Mouse (Mus musculus) hindbrain, embryonic 15.5 days (tissue): ENCODE results near the gene Crb1. TPM values are rescaled to one million over a fixed set of nuclear protein-coding genes. Genes with fewer than 3 reads are reported as not detected.
A peak's percentile ranks its signal among the peaks of the same experiment; 100 is the strongest.

Source experiments
- ATAC-seq: fragments of 200-750 bp; cut with Nextera tagmentation; 2 replicates; pipeline ENCODE4 v1.8.0; 2017; ENCODE audit warnings: low read depth, moderate number of reproducible peaks, moderate TSS enrichment; ENCODE audit not compliant: low FRiP score
- H3K27ac ChIP-seq: fragments of 300-500 bp; sonication (generic); replicated peaks from 2 replicates; pipeline ENCODE4 v1.5.1; 2015; ENCODE audit warnings: mild to moderate bottlenecking, inconsistent platforms
- H3K27me3 ChIP-seq: fragments of 300-500 bp; sonication (generic); 2 replicates; pipeline ENCODE4 v1.6.1; 2015; ENCODE audit warnings: control low read depth, inconsistent platforms
- H3K36me3 ChIP-seq: fragments of 300-500 bp; sonication (generic); 2 replicates; pipeline ENCODE4 v1.6.1; 2015; ENCODE audit warnings: control low read depth, inconsistent platforms
- H3K4me1 ChIP-seq: fragments of 300-500 bp; sonication (generic); replicated peaks from 2 replicates; pipeline ENCODE4 v1.6.1; 2015; ENCODE audit warnings: control low read depth, inconsistent platforms
- H3K4me2 ChIP-seq: fragments of 300-500 bp; sonication (generic); 2 replicates; pipeline ENCODE4 v1.6.1; 2015; ENCODE audit warnings: moderate library complexity, mild to moderate bottlenecking, inconsistent platforms
- H3K4me3 ChIP-seq: fragments of 300-500 bp; sonication (generic); 2 replicates; pipeline ENCODE4 v1.5.1; 2015; ENCODE audit warnings: mild to moderate bottlenecking, inconsistent platforms
- H3K9ac ChIP-seq: fragments of 300-500 bp; sonication (generic); 2 replicates; pipeline ENCODE4 v1.6.1; 2015; ENCODE audit warnings: inconsistent platforms
- H3K9me3 ChIP-seq: fragments of 300-500 bp; sonication (generic); 2 replicates; pipeline ENCODE4 v1.6.1; 2016; ENCODE audit warnings: control low read depth, inconsistent platforms
- WGBS: fragments of 180-500 bp; shearing (Covaris S2); methylation state at CpG from one replicate; pipeline ENCODE4 v1.1.7; 2015; 5-methylcytosine and 5-hydroxymethylcytosine counted together
- polyA plus RNA-seq: library from polyadenylated mRNA; unstranded; fragments of >200 nt; fragmentation: Nextera tagmentation; extraction: Ambion mirVana; gene quantifications from 2 replicates; pipeline ENCODE4 v1.2.1, GENCODE M21; 2015

Gene Crb1
- polyA plus RNA-seq, 1 experiment from 2014 or later = 1.4 TPM

DNA sequence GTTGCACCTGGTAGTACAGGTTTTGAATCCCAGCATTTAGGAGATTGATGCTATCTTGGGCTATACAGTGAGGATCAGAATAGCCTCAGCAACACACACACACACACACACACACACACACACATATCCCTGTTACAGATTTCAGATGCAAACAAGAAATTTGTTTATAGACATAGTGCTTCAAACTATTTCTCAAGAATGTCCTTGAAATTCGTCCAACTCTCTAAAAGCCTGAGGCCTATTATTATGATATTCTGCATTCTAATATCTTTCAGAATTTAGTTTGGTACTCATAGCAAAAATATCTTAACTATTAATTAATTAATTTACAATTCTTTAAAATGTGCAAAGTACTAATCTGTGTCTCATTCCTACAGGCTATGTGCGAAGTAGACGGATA, 124.9 kb downstream of the Crb1 start:
- Histone ChIP-seq H3K36me3 (no peaks in the 10 kb centered on the region), H3K4me1 (no peaks in the 10 kb centered on the region), H3K4me2 (no peak overlapping the region), H3K27ac (no peak overlapping the region), H3K9ac (no peak overlapping the region), H3K4me3 (no peak overlapping the region), H3K27me3 (no peaks in the 10 kb centered on the region), H3K9me3 (no peaks in the 10 kb centered on the region)
- no peak for ATAC-seq
- 95% methylated on average over 3 of the region's 3 CpGs for WGBS

DNA sequence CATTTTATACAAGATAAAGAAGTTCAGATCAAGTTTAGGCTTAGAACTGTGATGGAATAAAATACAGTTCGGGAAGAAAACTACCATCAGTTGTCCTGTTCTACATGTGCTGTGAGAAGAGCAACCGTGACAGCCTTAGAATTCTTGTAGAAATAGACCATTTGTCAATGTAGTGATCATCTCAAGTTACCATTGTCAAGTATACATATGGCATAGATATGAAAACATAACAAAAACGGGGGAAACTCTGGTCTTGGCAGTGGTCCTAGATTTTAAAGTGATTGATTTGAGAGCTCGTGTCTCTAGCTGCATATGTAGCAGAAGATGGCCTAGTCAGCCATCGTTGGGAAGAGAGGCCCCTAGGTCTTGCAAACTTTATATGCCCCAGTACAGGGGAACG, 127.7 kb downstream of the Crb1 start:
- ATAC-seq = no peak
- no peaks in the 10 kb centered on the region for H3K27me3 ChIP-seq
- WGBS = 84% methylated on average over 6 of the region's 6 CpGs
- H3K4me3 ChIP-seq = no peak overlapping the region
- no peak overlapping the region for H3K4me2 ChIP-seq
- no peaks in the 10 kb centered on the region for H3K4me1 ChIP-seq
- no peak overlapping the region for H3K27ac ChIP-seq
- H3K36me3 ChIP-seq = no peaks in the 10 kb centered on the region
- H3K9ac ChIP-seq = no peak overlapping the region
- no peaks in the 10 kb centered on the region for H3K9me3 ChIP-seq

DNA sequence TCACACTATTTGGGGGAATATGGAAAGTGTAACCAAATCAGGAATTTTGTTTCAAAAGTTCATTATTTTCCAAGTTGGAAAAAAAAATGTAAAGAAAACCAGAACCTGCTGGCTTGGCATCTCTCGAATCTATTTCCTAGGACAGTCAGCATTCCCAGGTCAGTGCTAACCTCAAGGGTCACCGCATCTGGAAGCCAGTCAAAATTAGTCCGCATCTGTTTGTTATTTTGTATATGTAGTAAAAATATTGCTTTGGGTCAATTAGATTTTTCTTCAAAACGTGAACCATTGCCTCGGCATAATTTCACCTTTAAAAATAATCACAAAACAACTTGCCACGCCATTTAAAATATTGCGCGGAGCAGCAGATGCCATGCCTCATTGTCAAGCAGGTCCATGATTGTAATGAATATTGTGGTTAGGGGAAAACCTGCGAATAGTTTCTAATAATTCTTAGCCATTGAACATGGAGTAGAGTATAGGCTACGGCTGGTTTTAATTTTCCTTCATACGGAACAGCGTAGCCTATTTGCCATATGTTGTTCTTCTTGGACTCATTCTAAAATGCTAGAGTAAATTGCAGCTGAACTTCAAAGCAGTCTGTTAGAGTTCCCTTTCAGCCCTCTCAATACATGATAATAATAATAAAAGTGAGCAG, 130.0 kb downstream of the Crb1 start:
- Histone ChIP-seq H3K4me2 (no peak overlapping the region), H3K4me3 (no peak overlapping the region), H3K9ac (no peak overlapping the region), H3K36me3 (no peaks in the 10 kb centered on the region), H3K27ac (no peak overlapping the region), H3K4me1 (no peaks in the 10 kb centered on the region), H3K27me3 (no peaks in the 10 kb centered on the region), H3K9me3 (no peaks in the 10 kb centered on the region)
- 90% methylated on average over 12 of the region's 12 CpGs for WGBS
- no peak for ATAC-seq

DNA sequence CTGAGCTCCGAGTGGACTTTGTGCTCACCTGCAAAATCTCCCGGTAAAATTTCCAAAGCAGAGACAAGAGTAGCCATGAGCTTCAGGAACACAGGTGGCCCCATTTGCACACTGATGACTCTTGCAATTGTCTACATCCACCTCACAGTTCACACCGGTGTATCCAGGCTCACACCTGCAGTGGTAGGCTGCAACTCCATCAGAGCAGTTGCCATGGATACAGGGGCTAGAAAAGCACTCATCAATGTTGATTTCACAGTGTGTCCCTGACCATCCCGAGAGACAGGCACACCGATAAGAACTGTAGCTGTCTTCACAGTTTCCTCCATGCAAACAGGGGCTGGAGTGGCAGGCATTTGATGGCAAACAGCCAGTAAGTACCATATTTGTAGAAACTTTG, 140.1 kb downstream of the Crb1 start:
- no peak overlapping the region for H3K4me2 ChIP-seq
- no peaks in the 10 kb centered on the region for H3K9me3 ChIP-seq
- ATAC-seq = no peak
- no peaks in the 10 kb centered on the region for H3K36me3 ChIP-seq
- no peak overlapping the region for H3K4me3 ChIP-seq
- no peak overlapping the region for H3K9ac ChIP-seq
- H3K4me1 ChIP-seq = no peaks in the 10 kb centered on the region
- no peaks in the 10 kb centered on the region for H3K27me3 ChIP-seq
- 48% methylated on average over 5 of the region's 5 CpGs for WGBS
- H3K27ac ChIP-seq = no peak overlapping the region

DNA sequence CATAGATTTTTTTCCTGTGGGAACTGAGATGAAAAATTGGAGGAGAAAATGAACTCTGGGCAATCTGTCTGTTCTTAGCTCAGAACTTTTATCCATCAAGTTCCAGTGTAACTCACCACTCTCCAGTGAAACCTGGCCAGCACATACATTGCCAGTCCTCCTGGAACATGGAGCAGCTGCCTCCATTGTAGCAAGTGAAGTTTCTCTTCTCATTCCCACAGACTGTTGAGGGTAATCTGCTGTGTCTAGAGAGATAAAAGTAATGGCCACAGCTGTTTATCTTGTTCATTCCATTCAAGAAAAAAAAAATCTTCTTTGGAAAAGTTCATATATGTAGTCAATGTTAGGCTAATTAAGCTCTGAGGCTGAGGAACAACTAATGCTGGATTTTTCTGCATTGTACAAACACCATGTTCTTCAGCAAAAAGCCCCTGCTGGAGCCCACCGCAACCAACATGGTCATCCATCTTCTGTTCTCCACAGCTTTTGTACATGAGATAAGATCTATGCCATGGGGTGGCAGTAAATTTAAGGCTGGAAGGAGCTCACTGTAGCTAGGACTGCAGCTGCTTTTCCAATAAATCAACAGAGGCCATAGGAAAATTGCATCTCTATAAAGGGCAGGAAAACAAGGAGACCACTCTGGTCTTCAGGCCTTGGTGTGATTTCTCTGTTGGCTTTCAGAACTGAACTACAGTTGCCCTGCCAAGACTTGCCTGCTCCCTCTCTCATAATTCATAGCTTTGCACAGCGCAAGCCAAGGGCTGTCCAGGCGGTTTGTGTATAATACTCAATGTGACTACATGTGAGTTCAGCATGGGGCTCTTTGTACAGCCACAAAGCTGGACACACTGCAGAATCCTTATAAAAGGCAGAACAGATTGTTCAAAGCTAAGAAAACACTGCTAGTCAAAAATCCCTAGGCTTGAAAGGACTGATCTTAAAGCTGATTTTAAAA, 142.0 kb downstream of the Crb1 start:
- Histone ChIP-seq H3K27ac (no peak overlapping the region), H3K4me1 (no peaks in the 10 kb centered on the region), H3K9me3 (no peaks in the 10 kb centered on the region), H3K4me2 (no peak overlapping the region), H3K27me3 (no peaks in the 10 kb centered on the region), H3K36me3 (no peaks in the 10 kb centered on the region), H3K4me3 (no peak overlapping the region), H3K9ac (no peak overlapping the region)
- ATAC-seq = no peak
- 72% methylated on average over 3 of the region's 3 CpGs for WGBS

DNA sequence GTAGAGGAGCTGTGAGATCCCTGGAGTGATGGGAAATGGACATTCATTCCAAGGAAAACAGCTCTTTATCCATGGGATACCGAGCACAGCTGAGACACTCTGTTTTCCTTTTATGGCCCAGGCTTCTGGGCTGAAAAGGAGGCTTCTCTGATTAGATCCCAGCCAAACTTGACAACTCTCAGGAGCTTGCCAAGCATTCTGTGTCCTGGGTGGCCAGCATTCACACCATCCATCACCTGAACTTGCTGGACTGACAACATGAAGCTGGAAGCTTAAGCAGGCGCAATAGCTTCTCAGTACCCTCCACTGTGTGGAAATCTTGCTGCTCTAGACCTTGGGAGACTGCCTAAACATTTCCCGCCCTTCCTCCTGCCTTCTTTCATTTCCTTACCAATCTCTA, 144.3 kb downstream of the Crb1 start:
- Histone ChIP-seq H3K4me2 (no peak overlapping the region), H3K9ac (no peak overlapping the region), H3K27ac (no peak overlapping the region), H3K27me3 (no peaks in the 10 kb centered on the region), H3K36me3 (no peaks in the 10 kb centered on the region), H3K9me3 (no peaks in the 10 kb centered on the region), H3K4me1 (no peaks in the 10 kb centered on the region), H3K4me3 (no peak overlapping the region)
- 64% methylated on average over 3 of the region's 3 CpGs for WGBS
- ATAC-seq = peak; percentile 51; the same call in 1 of the 2 replicates

DNA sequence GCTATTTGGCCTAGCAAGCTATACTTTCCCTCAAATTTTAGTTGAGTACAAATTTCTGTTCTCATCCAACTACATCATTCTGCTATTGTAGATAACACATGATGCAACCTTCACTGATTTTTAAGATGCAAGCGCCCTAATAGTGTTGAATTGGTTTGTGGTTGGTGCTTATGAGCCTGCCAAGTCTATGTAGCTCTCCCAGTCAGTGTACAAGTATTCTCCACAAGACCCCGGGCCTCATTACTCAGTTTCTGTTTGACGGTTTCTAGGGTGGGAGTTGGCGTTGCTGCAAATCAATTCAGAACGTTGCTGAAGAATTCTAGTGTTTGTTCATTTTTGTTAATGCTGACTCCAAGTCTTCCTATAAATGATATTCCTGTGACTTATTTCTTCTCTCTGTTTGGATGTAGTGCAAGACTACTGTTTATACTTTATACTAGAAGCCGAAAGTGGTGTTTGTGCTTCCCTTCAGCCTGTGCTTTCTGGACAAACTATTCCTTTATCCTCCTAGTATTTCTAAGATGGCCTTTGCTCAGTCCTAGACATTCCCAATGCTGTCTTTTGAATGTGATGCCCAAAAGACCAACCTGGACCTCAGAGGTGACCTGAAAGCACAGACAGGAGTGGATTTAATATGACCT, 152.5 kb downstream of the Crb1 start:
- H3K4me1 ChIP-seq = no peaks in the 10 kb centered on the region
- H3K9ac ChIP-seq = no peak overlapping the region
- no peak for ATAC-seq
- H3K9me3 ChIP-seq = no peaks in the 10 kb centered on the region
- H3K27ac ChIP-seq = no peak overlapping the region
- WGBS = 81% methylated on average over 6 of the region's 6 CpGs
- H3K4me2 ChIP-seq = no peak overlapping the region
- H3K27me3 ChIP-seq = no peaks in the 10 kb centered on the region
- H3K36me3 ChIP-seq = no peaks in the 10 kb centered on the region
- no peak overlapping the region for H3K4me3 ChIP-seq

DNA sequence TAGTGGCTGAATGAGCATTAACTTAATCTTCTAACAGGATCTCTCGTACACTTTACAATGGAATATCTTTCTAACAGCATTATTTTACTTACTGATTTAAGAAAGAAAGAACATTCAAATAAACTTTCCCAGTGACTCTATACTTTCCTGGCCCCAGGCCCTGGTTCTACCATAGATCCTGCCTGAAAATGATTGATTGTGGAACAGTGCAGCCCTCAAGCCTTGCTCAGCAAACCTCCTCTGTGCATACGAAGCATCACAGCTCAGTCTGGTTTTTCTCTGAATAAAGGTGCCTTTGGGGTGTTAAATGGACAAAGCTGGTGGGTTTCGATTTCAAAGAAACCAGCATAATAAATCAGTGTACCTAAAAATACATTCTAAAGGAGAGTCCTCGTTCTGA, 153.1 kb downstream of the Crb1 start:
- Histone ChIP-seq H3K9ac (no peak overlapping the region), H3K4me1 (no peaks in the 10 kb centered on the region), H3K36me3 (no peaks in the 10 kb centered on the region), H3K9me3 (no peaks in the 10 kb centered on the region), H3K4me3 (no peak overlapping the region), H3K4me2 (no peak overlapping the region), H3K27ac (no peak overlapping the region), H3K27me3 (no peaks in the 10 kb centered on the region)
- ATAC-seq = no peak
- WGBS = 68% methylated on average over 4 of the region's 4 CpGs

DNA sequence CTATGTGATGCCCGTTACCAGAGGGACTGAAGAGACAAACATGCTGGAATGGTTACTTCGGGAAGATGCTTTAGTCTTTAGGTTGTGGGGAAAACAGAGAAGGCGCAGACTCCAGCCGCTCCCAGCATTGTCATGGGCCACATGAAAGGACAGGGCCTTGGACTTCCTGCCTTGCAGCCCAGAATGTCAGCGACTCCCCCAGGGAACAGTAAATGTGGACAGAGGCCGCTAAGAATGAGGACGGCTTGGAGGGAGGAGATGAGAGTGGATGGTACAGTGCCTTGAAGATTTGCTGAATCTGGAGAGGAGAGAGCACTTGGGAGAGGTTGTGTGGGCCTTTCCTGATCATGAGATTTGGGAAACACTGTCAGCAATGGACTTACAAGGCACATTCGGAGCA, 161.6 kb downstream of the Crb1 start:
- Histone ChIP-seq H3K4me2 (no peak overlapping the region), H3K9ac (no peak overlapping the region), H3K4me1 (no peaks in the 10 kb centered on the region; the same call in 1 of the 2 replicates), H3K4me3 (no peak overlapping the region), H3K27me3 (no peaks in the 10 kb centered on the region), H3K36me3 (no peaks in the 10 kb centered on the region), H3K9me3 (no peaks in the 10 kb centered on the region), H3K27ac (no peak overlapping the region)
- no peak for ATAC-seq
- WGBS = 62% methylated on average over 8 of the region's 8 CpGs

DNA sequence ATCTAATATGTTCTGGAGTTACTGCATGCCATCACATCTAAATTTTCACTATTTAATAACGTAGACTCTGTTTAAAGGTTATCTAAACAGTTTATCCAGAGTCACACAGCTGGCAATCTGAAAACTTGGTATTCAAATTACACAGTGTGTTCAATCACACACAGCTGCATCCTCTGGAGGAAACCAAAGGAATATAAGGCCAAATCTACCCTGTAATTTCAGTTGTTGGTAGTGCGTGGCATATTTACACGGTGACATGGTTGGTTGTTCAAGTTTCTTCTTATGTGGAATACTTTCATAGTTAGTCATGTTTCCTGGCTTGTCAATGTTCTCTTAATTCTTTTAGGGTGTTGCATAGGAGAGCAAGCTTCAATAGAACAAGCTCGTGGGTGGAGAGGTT, 166.4 kb downstream of the Crb1 start:
- Histone ChIP-seq H3K27me3 (no peaks in the 10 kb centered on the region), H3K9me3 (no peaks in the 10 kb centered on the region), H3K4me2 (no peak overlapping the region), H3K27ac (no peak overlapping the region), H3K4me1 (peaks cover 7% of the 10 kb centered on the region), H3K36me3 (no peaks in the 10 kb centered on the region), H3K9ac (no peak overlapping the region), H3K4me3 (no peak overlapping the region)
- WGBS = 75% methylated on average over 4 of the region's 4 CpGs
- no peak for ATAC-seq

DNA sequence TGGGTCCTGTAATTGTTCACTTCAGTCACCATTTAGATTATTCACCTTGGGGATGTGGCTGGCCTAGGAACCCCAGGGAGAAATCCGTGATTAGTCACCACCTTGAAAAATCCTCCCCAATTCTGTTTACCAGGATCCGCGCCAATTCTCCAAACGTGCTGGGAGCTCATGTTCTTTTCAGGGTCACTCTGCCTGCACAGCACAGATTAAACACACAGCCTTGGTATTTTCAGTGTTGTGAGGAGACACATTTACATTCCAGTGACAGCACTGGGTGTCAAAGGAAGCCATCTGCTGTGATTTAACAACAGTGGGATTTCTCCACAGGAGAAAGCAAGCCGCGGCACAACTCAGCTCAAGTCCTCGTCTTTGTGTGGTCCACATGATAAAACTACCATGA, 167.1 kb downstream of the Crb1 start:
- ATAC-seq = 0 out of 2 replicates have a peak, but pooled peaks have one; percentile 56
- no peak overlapping the region for H3K9ac ChIP-seq
- H3K4me2 ChIP-seq = 0 out of 2 replicates have a peak overlapping the region, but pooled peaks have one; percentile 15
- H3K9me3 ChIP-seq = no peaks in the 10 kb centered on the region
- peaks cover 7% of the 10 kb centered on the region for H3K4me1 ChIP-seq
- 0 out of 2 replicates have a peak overlapping the region, but pooled peaks have one; percentile 10 for H3K27ac ChIP-seq
- H3K36me3 ChIP-seq = no peaks in the 10 kb centered on the region
- H3K4me3 ChIP-seq = no peak overlapping the region
- 11% methylated on average over 7 of the region's 7 CpGs for WGBS
- H3K27me3 ChIP-seq = no peaks in the 10 kb centered on the region

DNA sequence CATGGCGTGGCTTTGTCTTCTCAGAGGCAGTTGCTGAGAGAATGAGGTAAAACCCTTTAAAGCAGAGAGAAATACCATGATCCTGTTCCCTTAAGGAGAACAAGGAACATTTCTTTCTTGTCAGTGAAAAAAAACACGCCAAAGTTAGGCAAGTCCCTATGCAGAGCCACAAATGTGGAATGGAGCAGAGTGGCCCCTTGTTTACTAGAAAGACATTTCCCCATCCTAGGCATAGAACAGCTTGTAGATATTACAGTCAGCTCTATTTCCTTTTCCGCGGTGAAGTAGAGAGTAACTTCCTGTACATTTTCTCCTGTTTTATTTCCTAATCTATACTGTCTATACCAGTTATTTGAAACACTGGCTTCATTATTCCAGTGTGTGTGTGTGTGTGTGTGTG, 170.6 kb downstream of the Crb1 start:
- peaks cover 7% of the 10 kb centered on the region for H3K4me1 ChIP-seq

More for the DNA sequence above, 170.6 kb downstream of the Crb1 start:
- no peaks in the 10 kb centered on the region for H3K9me3 ChIP-seq
- H3K27me3 ChIP-seq = no peaks in the 10 kb centered on the region
- H3K36me3 ChIP-seq = no peaks in the 10 kb centered on the region
- 78% methylated on average over 4 of the region's 4 CpGs for WGBS
- H3K4me3 ChIP-seq = no peak overlapping the region
- no peak overlapping the region for H3K4me2 ChIP-seq
- H3K27ac ChIP-seq = no peak overlapping the region
- ATAC-seq = no peak
- H3K9ac ChIP-seq = no peak overlapping the region
